Mouse (Mus musculus) heart, postnatal 0 days (tissue): ENCODE results near the gene Dnm3. TPM values are rescaled to one million over a fixed set of nuclear protein-coding genes. Genes with fewer than 3 reads are reported as not detected.
A peak's percentile ranks its signal among the peaks of the same experiment; 100 is the strongest.

Experiments
- ATAC-seq: fragments of 200-750 bp; cut with Nextera tagmentation; 2 replicates; pipeline ENCODE4 v1.8.0; 2017; ENCODE audit warnings: low read depth, moderate number of reproducible peaks, moderate library complexity; ENCODE audit not compliant: insufficient read depth
- DNase-seq: peaks from one replicate; pipeline ENCODE4 v3.0.0-alpha.2; 2016; ENCODE audit warnings: low spot score
- H3K27ac ChIP-seq: fragments of 300-500 bp; sonication (generic); 2 replicates; pipeline ENCODE4 v1.5.1; 2014; ENCODE audit warnings: low read depth, mild to moderate bottlenecking
- H3K27me3 ChIP-seq: fragments of 300-500 bp; sonication (generic); 2 replicates; pipeline ENCODE4 v1.6.1; 2014; ENCODE audit warnings: low read length, mixed read lengths; ENCODE audit not compliant: control insufficient read depth, insufficient read depth
- H3K36me3 ChIP-seq: fragments of 300-500 bp; sonication (generic); replicated peaks from 2 replicates; pipeline ENCODE4 v1.6.1; 2014; ENCODE audit warnings: low read length, mixed read lengths; ENCODE audit not compliant: control insufficient read depth, insufficient read depth
- H3K4me1 ChIP-seq: fragments of 300-500 bp; sonication (generic); 2 replicates; pipeline ENCODE4 v1.6.1; 2014; ENCODE audit warnings: antibody characterized with exemption; ENCODE audit not compliant: control insufficient read depth, insufficient read depth
- H3K4me2 ChIP-seq: fragments of 300-500 bp; sonication (generic); 2 replicates; pipeline ENCODE4 v1.6.1; 2014; ENCODE audit warnings: low read depth, mild to moderate bottlenecking, low read length, moderate library complexity
- H3K4me3 ChIP-seq: fragments of 300-500 bp; sonication (generic); 2 replicates; pipeline ENCODE4 v1.5.1; 2014; ENCODE audit warnings: low read depth, low read length
- H3K9ac ChIP-seq: fragments of 300-500 bp; sonication (generic); replicated peaks from 2 replicates; pipeline ENCODE4 v1.6.1; 2014; ENCODE audit warnings: low read depth, low read length, mixed read lengths
- H3K9me3 ChIP-seq: fragments of 300-500 bp; sonication (generic); replicated peaks from 2 replicates; pipeline ENCODE4 v1.6.1; 2016; ENCODE audit warnings: low read length; ENCODE audit not compliant: control insufficient read depth
- CTCF ChIP-seq: IDR thresholded peaks from 2 replicates; pipeline ENCODE4 v1.5.1; 2016; ENCODE audit warnings: antibody characterized with exemption, control low read depth, low read depth
- EP300 ChIP-seq: IDR thresholded peaks from 2 replicates; pipeline ENCODE4 v1.6.1; 2016; ENCODE audit warnings: antibody characterized with exemption, low read depth
- WGBS: fragments of 180-500 bp; shearing (Covaris S2); extraction: QIAGEN DNeasy Blood & Tissue Kit; methylation state at CpG from one replicate; pipeline ENCODE4 v1.1.7; 2014; 5-methylcytosine and 5-hydroxymethylcytosine counted together
- polyA plus RNA-seq: library from polyadenylated mRNA; unstranded; fragments of >200 nt; fragmentation: Nextera tagmentation; extraction: Ambion mirVana; gene quantifications from 2 replicates; pipeline ENCODE4 v1.2.1, GENCODE M21; 2015
- total RNA-seq: library from RNA; depleted of rRNA; stranded (reverse); fragments of >200 nt; gene quantifications from 2 replicates; pipeline ENCODE4 v1.2.3, GENCODE M21; 2014; ENCODE audit warnings: low replicate concordance

Dnm3 gene
- total and polyA plus RNA-seq, 2 experiments from 2014 or later: 1.9 to 2.4 TPM

DNA sequence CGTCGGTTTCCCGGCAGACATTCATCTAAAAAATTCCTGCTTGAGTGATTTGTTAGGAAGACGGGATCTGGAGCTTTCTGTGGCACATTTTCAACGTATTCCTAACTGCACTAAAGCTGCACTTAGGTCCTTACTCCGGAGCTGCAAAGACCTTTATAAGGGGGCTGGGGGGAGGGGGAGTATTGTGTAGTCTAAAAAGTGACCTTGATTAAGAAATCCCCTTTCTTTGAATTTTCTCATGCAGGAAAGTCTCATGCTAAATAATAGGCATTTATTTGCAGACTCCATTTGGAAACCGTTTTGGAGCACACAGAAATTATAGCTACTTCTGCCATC is 270.2 kb downstream of the Dnm3 start:
- no peak for DNase-seq
- TF ChIP-seq EP300: no peak
- TF ChIP-seq CTCF: no peak
- Histone ChIP-seq H3K27me3 (no peaks in the 10 kb centered on the region), H3K4me1 (0 out of 2 replicates have a peak, but pooled peaks cover 9% of the 10 kb centered on the region), H3K4me2 (peak overlapping the region; percentile 41), H3K9me3 (no peaks in the 10 kb centered on the region), H3K4me3 (peak overlapping the region; percentile 15), H3K9ac (no peak overlapping the region), H3K27ac (peak overlapping the region; percentile 77), H3K36me3 (no peaks in the 10 kb centered on the region)
- no peak for ATAC-seq
- WGBS: 35% methylated on average over 7 of the region's 7 CpGs

DNA sequence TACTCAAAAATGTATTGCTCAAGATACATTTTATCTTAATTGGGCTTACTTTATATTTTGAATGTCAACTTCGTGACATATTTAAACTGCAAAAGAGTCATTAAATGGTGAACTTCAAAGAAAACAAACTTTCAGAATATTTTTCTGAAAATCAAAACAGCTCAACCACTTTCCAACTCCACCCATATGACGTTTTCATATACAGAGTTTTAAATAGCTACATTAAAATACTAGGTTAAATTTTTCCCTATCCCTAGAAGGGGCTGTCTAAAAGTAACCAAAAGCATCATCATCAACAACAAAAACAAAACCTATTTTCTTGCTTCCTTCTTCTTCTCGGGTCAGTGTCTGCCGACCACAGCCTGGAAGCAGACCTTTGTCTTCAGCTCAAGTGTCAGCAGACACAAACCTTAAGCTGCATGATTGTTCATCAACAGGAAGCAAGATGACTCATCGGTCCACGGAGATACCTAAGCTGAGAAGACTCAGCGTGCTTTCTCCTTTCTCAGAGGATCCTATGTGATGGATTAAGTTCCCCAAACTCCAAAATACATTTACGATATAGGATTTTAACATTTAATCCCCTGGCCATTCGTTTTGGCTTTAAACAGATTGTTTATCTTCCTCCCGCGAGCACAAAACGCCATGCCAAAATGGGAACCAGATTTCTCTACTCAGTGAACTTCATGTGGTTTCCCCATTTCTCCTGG is 270.7 kb downstream of the Dnm3 start:
- Histone ChIP-seq H3K4me1 (0 out of 2 replicates have a peak, but pooled peaks cover 9% of the 10 kb centered on the region), H3K4me2 (peak overlapping the region; percentile 41), H3K27ac (peak overlapping the region; percentile 77), H3K9ac (no peak overlapping the region), H3K36me3 (no peaks in the 10 kb centered on the region), H3K27me3 (no peaks in the 10 kb centered on the region), H3K4me3 (peak overlapping the region; percentile 15), H3K9me3 (no peaks in the 10 kb centered on the region)
- 31% methylated on average over 12 of the region's 12 CpGs for WGBS
- ATAC-seq (no peak; the same call in 1 of the 2 replicates), DNase-seq (peak; percentile 64)
- no peak for TF ChIP-seq CTCF

DNA sequence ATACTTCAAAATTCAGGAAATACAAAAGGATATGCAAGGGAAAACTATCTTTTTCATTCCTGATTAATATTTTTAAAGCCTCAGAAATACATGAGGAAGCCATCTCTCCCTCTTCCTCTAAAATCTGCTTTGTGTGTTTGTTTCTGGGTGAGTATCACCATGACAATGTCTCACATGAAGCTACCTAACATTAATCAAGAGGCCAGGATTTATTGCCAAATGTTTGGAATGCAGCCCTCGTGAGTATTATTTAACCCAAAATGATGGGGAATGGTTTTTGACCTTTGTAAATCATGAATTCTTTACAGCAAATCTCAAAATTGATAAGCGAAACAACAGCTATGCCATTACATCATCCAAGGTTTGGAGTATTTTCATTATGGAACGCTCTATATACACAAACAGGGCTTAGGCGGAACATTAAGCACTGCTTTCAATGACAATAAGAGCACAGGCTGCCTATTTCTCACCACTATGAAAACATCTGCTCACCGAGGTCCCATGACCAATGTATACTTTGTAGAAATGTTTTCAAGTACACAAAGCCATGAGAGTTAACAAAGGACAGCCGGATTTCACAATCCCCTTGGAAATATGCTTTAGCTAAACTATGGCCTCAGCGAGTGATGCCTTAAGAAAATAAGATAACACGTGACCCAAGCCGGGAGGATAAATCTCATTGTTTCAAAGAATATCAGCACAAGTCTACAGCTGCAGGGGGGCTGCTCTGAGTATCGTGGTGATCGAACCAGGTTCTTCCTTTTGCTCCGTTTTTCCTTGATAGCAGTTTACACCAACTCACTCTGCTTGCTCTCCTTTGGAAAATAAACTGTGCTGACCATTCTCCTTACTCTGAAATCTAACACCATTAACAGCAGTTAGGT is 275.1 kb downstream of the Dnm3 start:
- H3K4me2 ChIP-seq: no peak overlapping the region
- H3K4me1 ChIP-seq: peaks cover 11% of the 10 kb centered on the region
- TF ChIP-seq EP300: no peak
- WGBS: 58% methylated on average over 12 of the region's 12 CpGs
- H3K9me3 ChIP-seq: no peaks in the 10 kb centered on the region
- no peak overlapping the region for H3K9ac ChIP-seq
- DNase-seq (no peak), ATAC-seq (no peak)
- no peaks in the 10 kb centered on the region for H3K36me3 ChIP-seq
- no peak overlapping the region for H3K4me3 ChIP-seq
- H3K27ac ChIP-seq: peak overlapping the region; percentile 15; the same call in 1 of the 2 replicates
- H3K27me3 ChIP-seq: no peaks in the 10 kb centered on the region

DNA sequence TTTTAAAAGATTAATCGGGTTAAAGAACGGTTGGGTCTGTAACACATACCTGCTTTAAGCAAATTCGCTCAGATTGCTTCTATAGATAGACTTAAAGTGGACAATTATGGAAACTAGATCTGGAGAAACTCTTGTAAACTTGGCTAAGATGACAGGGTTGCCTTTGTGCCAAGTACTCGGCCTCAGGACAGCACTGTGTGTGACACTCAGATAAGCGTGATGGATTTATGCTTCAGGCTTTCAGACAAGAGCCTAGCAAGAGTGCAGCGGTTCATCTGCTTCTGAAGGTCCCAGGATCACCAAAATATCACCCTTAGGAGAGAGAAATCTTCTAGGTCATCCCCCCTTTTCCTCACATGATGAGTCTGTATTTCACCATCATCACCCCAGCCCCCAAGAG is 277.4 kb downstream of the Dnm3 start:
- Histone ChIP-seq H3K9ac (no peak overlapping the region), H3K4me3 (no peak overlapping the region), H3K27me3 (no peaks in the 10 kb centered on the region), H3K9me3 (no peaks in the 10 kb centered on the region), H3K27ac (no peak overlapping the region), H3K36me3 (no peaks in the 10 kb centered on the region), H3K4me2 (no peak overlapping the region), H3K4me1 (peaks cover 16% of the 10 kb centered on the region)
- ATAC-seq (no peak), DNase-seq (no peak)
- TF ChIP-seq CTCF: no peak
- no peak for TF ChIP-seq EP300
- WGBS: 36% methylated on average over 6 of the region's 6 CpGs

DNA sequence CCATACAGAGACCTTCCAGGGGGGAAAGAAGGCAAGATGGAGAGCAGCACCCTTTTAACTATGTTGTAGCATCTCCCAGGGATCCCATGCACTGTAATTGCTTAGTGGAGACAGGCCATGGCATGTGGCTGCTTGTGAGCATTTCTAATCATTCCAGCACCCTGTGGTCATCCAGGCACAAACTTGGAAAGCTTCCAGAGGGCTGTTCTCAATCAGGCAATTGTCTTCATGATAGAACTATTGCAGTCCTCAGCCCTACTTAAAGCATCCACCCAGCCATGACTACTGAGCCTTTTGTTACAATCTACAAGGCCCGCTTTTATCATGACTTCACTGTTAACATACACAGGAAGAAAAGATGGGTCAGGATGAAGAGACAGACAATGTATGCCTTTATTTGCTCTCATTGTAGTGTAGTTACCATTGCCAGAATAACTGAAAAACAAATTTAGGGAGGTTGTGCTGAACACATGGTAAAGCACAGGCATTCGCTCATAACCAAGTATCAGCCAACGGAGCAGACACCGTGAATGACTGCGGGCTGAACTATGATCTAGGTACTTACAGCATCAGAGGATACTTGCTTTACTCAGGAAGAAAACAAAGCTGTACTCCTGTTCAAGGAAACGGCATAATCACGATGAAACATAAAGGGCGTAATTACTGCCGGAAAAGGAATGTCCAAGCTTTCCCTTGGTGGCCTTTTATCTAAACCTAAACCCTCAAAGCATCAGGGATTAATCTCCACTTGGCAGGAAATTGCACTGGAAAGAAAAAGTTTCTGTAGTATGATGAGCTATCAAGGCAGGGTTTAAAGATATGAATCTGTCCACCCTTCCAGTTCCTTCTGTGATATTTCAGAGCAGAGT is 280.8 kb downstream of the Dnm3 start:
- H3K9ac ChIP-seq: no peak overlapping the region
- no peak for TF ChIP-seq CTCF
- no peak for TF ChIP-seq EP300
- 60% methylated on average over 9 of the region's 9 CpGs for WGBS
- H3K36me3 ChIP-seq: no peaks in the 10 kb centered on the region
- ATAC-seq (no peak), DNase-seq (no peak)
- H3K27ac ChIP-seq: no peak overlapping the region
- no peak overlapping the region for H3K4me2 ChIP-seq
- H3K9me3 ChIP-seq: no peaks in the 10 kb centered on the region
- peaks cover 16% of the 10 kb centered on the region for H3K4me1 ChIP-seq
- no peak overlapping the region for H3K4me3 ChIP-seq
- H3K27me3 ChIP-seq: no peaks in the 10 kb centered on the region
